Mouse (Mus musculus) brown adipose tissue, adult 24 weeks (tissue): Measurements from ENCODE around the gene Sinhcaf. TPM values are rescaled to one million over a fixed set of nuclear protein-coding genes. Genes with fewer than 3 reads are reported as not detected.
"Not testable (repeated sequence)": the region's sequence is repeated elsewhere in the genome, so short reads cannot be mapped to it uniquely, and the experiment has no call there.

Experiments
- H3K27ac ChIP-seq: fragments of 200-500 bp; replicated peaks from 2 replicates; pipeline ENCODE4 v1.5.1; 2012; ENCODE audit warnings: low read depth, mild to moderate bottlenecking, low read length
- H3K4me1 ChIP-seq: fragments of 200-500 bp; 2 replicates; pipeline ENCODE4 v1.6.1; 2012; ENCODE audit warnings: low read length, mixed read lengths; ENCODE audit not compliant: control insufficient read depth, insufficient read depth, insufficient read length
- H3K4me3 ChIP-seq: fragments of 200-500 bp; 2 replicates; pipeline ENCODE4 v1.5.1; 2012; ENCODE audit warnings: low read depth, mild to moderate bottlenecking, low read length, moderate library complexity; ENCODE audit not compliant: insufficient read depth
- polyA plus RNA-seq: library from polyadenylated mRNA; stranded (reverse); fragments of >200 nt; gene quantifications from 2 replicates; pipeline ENCODE4 v1.2.4, GENCODE M21; 2012; ENCODE audit not compliant: missing spikeins, insufficient read depth, insufficient read length

The Sinhcaf gene
- polyA plus RNA-seq, 1 experiment = 1.3 TPM

- H3K4me1 ChIP-seq = no peaks in the 10 kb centered on the region
- no peak overlapping the region for H3K4me3 ChIP-seq
- H3K27ac ChIP-seq = no peak overlapping the region
Measured at GRCm38 (mm10) chr6:148959540-148960238, 13.4 kb upstream of the Sinhcaf start.

GRCm38 (mm10) chr6:148958712-148959111 is 12.4 kb upstream of the Sinhcaf start:
- H3K4me3 ChIP-seq = no peak overlapping the region
- H3K27ac ChIP-seq = no peak overlapping the region
- H3K4me1 ChIP-seq = no peaks in the 10 kb centered on the region

GRCm38 (mm10) chr6:148957046-148957445 is 10.8 kb upstream of the Sinhcaf start:
- Histone ChIP-seq H3K4me1 (no peaks in the 10 kb centered on the region), H3K4me3 (no peak overlapping the region), H3K27ac (no peak overlapping the region)

DNA sequence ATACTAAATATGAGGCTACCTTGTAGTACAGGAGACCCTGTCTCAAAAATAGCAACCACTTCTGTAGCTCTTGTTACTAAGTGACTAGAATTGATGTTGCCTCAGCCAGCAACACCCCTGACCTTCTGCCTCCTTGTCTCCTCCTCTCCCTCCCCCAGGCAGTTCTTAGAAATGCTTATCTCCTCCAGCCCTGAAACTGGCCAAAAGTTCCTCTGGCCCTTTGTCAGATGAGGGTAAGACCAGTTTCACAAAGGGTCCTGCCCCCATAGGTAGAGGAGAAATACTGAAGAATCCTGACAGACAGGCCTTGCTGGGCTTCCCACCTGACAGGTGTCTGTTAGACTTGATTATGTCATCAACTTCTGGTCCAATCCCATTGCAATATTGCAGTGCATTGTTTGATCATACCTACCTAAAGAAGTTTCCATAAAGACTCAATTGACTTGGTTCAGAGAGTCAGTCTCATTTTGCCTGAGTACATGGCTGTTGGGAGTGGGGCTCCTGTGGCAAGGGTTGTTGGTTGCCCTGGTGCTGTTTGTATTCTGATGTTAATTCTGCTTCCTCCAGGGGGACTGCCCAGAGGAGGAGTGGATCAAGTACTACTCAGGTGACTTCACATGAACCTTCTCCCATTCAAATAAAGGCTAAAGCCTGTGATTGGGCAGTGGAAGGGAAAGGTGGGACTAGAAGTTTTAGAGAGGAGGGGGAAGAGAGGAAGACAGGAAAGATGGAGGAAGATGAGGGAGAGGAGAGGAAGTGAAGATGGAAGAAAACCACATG is 9.6 kb upstream of the Sinhcaf start:
- Histone ChIP-seq H3K27ac (no peak overlapping the region), H3K4me1 (no peaks in the 10 kb centered on the region), H3K4me3 (no peak overlapping the region)

DNA sequence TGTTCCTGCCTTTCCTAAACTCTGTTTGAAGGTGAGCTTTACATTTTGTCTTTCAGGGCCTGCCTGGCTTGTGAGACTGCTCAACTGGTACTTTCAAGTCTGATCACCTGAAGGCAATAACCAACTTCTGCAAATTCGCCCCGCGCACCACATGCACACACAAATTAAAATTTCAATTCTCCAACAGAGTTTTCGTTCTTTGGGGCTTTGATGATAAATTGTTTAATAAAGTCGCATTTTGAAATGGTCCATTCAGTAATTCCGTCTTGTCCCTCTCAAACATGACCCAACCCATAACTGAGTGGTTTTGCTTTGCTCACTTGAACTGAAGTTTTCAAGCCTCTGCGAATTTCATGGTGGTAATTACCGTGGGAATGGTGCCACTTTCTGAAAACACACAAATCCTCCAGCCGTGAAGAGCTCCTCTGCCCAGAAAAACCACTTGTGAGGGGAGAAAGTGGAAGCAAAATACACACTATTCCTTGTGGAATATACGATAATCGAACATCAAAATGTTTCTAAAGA is 676 bp upstream of the Sinhcaf start:
- Histone ChIP-seq H3K4me1 (no peaks in the 10 kb centered on the region), H3K27ac (no peak overlapping the region), H3K4me3 (peak overlapping the region; percentile 67)

GRCm38 (mm10) chr6:148945509-148946408 is 508 bp downstream of the Sinhcaf start:
- H3K27ac ChIP-seq = no peak overlapping the region
- no peaks in the 10 kb centered on the region for H3K4me1 ChIP-seq
- peak overlapping the region; percentile 85 for H3K4me3 ChIP-seq

- Histone ChIP-seq H3K4me1 (no peaks in the 10 kb centered on the region), H3K4me3 (peak overlapping the region; percentile 85), H3K27ac (no peak overlapping the region)
Measured at GRCm38 (mm10) chr6:148944767-148945508, 1.3 kb downstream of the Sinhcaf start.

GRCm38 (mm10) chr6:148944344-148944766 is 1.9 kb downstream of the Sinhcaf start:
- H3K4me1 ChIP-seq = no peaks in the 10 kb centered on the region
- no peak overlapping the region for H3K27ac ChIP-seq

GRCm38 (mm10) chr6:148943695-148944094 is 2.6 kb downstream of the Sinhcaf start:
- H3K27ac ChIP-seq = no peak overlapping the region
- no peak overlapping the region for H3K4me3 ChIP-seq
- H3K4me1 ChIP-seq = no peaks in the 10 kb centered on the region

More at GRCm38 (mm10) chr6:148944344-148944766, 1.9 kb downstream of the Sinhcaf start:
- peak overlapping the region; percentile 85 for H3K4me3 ChIP-seq

DNA sequence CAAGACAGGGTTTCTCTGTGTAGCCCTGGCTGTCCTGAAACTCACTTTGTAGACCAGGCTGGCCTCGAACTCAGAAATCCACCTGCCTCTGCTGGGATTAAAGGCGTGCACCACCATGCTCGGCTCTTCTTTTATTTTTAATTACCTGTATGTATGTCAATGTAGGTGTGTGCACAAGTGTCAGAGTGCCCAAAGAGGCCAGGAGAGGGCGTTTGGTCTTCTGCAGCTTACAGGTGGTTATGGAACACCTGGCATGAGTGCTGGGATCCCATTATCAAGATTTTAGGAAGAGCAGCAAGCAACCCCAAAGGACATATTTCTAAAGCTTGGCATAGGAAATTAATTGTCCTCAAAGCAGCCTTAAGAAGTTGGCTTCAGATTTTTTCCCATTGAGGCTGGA is 3.9 kb downstream of the Sinhcaf start:
- no peak overlapping the region for H3K4me3 ChIP-seq
- no peak overlapping the region for H3K27ac ChIP-seq
- no peaks in the 10 kb centered on the region for H3K4me1 ChIP-seq

- H3K4me3 ChIP-seq = no peak overlapping the region
- H3K27ac ChIP-seq = no peak overlapping the region
- H3K4me1 ChIP-seq = no peaks in the 10 kb centered on the region
Measured at GRCm38 (mm10) chr6:148941880-148942279, 4.4 kb downstream of the Sinhcaf start.

DNA sequence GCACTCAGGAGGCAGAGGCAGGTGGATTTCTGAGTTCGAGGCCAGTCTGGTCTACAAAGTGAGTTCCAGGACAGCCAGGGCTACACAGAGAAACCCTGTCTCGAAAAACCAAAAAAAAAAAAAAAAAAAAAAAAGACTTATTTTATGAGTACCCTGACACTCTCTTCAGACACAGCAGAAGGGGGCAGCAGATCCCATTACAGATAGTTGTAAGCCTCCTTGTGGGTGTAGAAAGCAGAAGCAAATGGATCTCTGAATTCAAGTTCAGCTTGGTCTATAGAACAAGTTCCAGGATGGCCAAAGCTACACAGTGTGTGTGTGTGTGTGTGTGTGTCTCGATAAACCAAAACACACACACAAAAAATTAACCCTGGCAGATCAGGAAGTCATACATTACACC is 5.9 kb downstream of the Sinhcaf start:
- H3K4me1 ChIP-seq, H3K4me3 ChIP-seq, H3K27ac ChIP-seq: not testable (repeated sequence)

DNA sequence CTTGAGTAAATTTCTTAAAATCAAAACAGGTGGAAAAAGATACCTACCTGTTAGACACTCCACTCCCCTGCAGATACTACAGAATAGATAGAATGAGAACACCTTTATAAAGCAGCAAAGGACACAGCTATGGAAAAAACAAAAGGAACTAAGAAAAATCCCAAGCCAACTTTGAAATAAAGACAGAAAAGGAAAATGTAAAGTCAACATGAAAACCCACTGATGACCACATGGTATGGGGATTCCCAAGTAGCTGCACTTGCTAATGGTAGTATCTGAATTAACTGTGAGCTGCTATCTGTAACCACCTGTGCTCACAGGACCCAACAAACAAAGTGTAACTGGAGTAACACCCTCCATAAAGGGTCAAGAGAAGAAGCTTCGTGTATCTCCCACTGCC is 8.6 kb downstream of the Sinhcaf start:
- Histone ChIP-seq H3K4me1 (peaks cover 3% of the 10 kb centered on the region), H3K27ac (no peak overlapping the region), H3K4me3 (no peak overlapping the region)

DNA sequence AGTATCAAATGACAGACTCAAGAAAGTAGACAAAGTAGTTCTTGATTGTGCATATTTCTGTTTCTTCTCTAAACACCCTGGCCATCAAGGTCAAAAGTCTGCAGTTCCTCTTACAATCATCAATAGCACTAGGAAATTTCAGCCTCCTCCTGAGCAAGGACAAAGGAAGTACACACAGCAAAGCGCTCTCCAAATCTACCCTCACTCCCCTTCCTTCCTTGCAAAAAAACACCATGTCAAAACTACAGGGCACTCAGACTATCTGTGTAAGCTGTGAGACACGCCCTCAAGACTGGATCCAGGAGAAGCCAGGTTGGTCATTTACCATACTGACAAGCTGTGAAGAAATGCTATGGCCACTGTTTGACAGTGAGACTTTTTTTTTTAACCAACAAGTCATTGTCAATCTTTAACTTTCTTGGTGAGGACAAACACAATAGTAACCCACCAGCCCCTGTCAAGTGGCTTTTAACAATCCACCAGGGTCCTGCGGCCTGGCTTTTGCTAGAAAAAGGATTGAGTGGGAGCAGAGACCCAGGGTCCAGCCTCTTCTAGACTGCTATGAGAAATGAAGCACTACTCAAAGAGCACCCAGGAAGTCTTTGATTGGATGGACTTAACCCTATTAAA is 11.2 kb downstream of the Sinhcaf start:
- no peak overlapping the region for H3K4me3 ChIP-seq
- H3K27ac ChIP-seq = no peak overlapping the region
- H3K4me1 ChIP-seq = peaks cover 3% of the 10 kb centered on the region
